Mouse (Mus musculus): ENCODE results near the gene Peg3.

GRCm38 (mm10) chr7:6744281-6744904, 14.2 kb upstream of the Peg3 start:
- TF ChIP-seq CTCF (IDR thresholded peaks at IDR 0.05; ENCODE audit: borderline replicate concordance, extremely low read depth, insufficient read depth, insufficient read length): no peak
- TF ChIP-seq POLR2A (IDR thresholded peaks at IDR 0.05; ENCODE audit: borderline replicate concordance, extremely low read depth, insufficient read depth, insufficient read length, poor library complexity, severe bottlenecking): no peak

Data from brain, embryonic 14.5 days (tissue).